Comparison of ENCODE assay signal across 9 mouse cellular contexts in genomic region chr15:101198218-101198617, GRCm38 (mm10). TPM values are rescaled to one million over a fixed set of nuclear protein-coding genes. Genes with fewer than 3 reads are reported as not detected.
DNase-seq lines count a peak whose midpoint lies in the region; ATAC-seq and TF ChIP-seq lines count a peak whose summit lies in the region.
"Had no signal": no experiment of that assay in that cellular context is flagged by ENCODE, and none has a peak within 500 bp of the region (broad histone marks: within the 10 kb centered on the region; RNA-seq: fewer than 3 reads in every experiment).

No protein-coding gene starts in this region.

- DNase-seq in ovary, adult 18-20 months (ENCODE audit: low spot score): peak; percentile 48
- DNase-seq in ovary, postnatal 10 days (ENCODE audit: low spot score): no peak
- DNase-seq in cerebellum, postnatal 25 days: peak; percentile 69 to 75
- peak; percentile 61 for DNase-seq in gastrocnemius, postnatal 10 days
- peak; percentile 75 for DNase-seq in limb, embryonic 14.5 days (ENCODE audit: low spot score)
- peak; percentile 81 to 85 for DNase-seq in spleen, postnatal 36 days (ENCODE audit: low spot score in 2 of 2)

- H3K9me3 ChIP-seq in intestine, embryonic 16.5 days (ENCODE audit: control insufficient read depth, low read length): no peaks in the 10 kb centered on the region
- H3K9me3 ChIP-seq in limb, embryonic 14.5 days (ENCODE audit: control insufficient read depth, low read length): no peaks in the 10 kb centered on the region
- H3K9me3 ChIP-seq in midbrain, embryonic 15.5 days: no peaks in the 10 kb centered on the region

- H3K36me3 ChIP-seq in intestine, embryonic 16.5 days (ENCODE audit: control insufficient read depth, insufficient read depth, low read length): peaks cover 48% of the 10 kb centered on the region
- peaks cover 86% of the 10 kb centered on the region for H3K36me3 ChIP-seq in limb, embryonic 14.5 days (ENCODE audit: control insufficient read depth, insufficient read depth, low read length)
- H3K36me3 ChIP-seq in midbrain, embryonic 15.5 days (replicated peaks): peaks cover 65% of the 10 kb centered on the region

- TF ChIP-seq POLR2A in limb, embryonic 14.5 days (IDR thresholded peaks at IDR 0.05; ENCODE audit: borderline replicate concordance, extremely low read depth, insufficient read depth, insufficient read length): no peak

- peak; percentile 48 for ATAC-seq in intestine, embryonic 16.5 days
- ATAC-seq in limb, embryonic 14.5 days (ENCODE audit: low FRiP score, low read depth): peak; percentile 72
- ATAC-seq in midbrain, embryonic 15.5 days (replicated peaks): peak; percentile 62; the same call in 1 of the 2 replicates

- H3K4me2 ChIP-seq in intestine, embryonic 16.5 days (ENCODE audit: low read depth, low read length): no peak overlapping the region
- no peak overlapping the region for H3K4me2 ChIP-seq in limb, embryonic 14.5 days (replicated peaks; ENCODE audit: low read depth, low read length, severe bottlenecking)
- no peak overlapping the region for H3K4me2 ChIP-seq in midbrain, embryonic 15.5 days

- no peaks in the 10 kb centered on the region for H3K27me3 ChIP-seq in intestine, embryonic 16.5 days (replicated peaks; ENCODE audit: control insufficient read depth, insufficient read depth, low read length)
- no peaks in the 10 kb centered on the region for H3K27me3 ChIP-seq in limb, embryonic 14.5 days (ENCODE audit: control insufficient read depth, insufficient read depth, low read length)
- no peaks in the 10 kb centered on the region for H3K27me3 ChIP-seq in midbrain, embryonic 15.5 days (replicated peaks)

- H3K4me1 ChIP-seq in intestine, embryonic 16.5 days (ENCODE audit: control insufficient read depth, insufficient read depth, low read length): peaks cover 24% of the 10 kb centered on the region
- no peaks in the 10 kb centered on the region for H3K4me1 ChIP-seq in limb, embryonic 14.5 days (ENCODE audit: control insufficient read depth, insufficient read depth, low read length)
- no peaks in the 10 kb centered on the region for H3K4me1 ChIP-seq in midbrain, embryonic 15.5 days

- WGBS in intestine, embryonic 16.5 days: 28% methylated on average over 3 of the region's 3 CpGs
- WGBS in limb, embryonic 14.5 days: 22% methylated on average over 3 of the region's 3 CpGs
- WGBS in midbrain, embryonic 15.5 days: 22% methylated on average over 3 of the region's 3 CpGs

- no peak overlapping the region for H3K9ac ChIP-seq in intestine, embryonic 16.5 days (ENCODE audit: low read depth, low read length)
- H3K9ac ChIP-seq in limb, embryonic 14.5 days (ENCODE audit: low read depth, low read length, severe bottlenecking): no peak overlapping the region
- H3K9ac ChIP-seq in midbrain, embryonic 15.5 days: no peak overlapping the region

- H3K4me3 ChIP-seq in intestine, embryonic 16.5 days (ENCODE audit: low read length): no peak overlapping the region
- no peak overlapping the region for H3K4me3 ChIP-seq in limb, embryonic 14.5 days (replicated peaks; ENCODE audit: low read length)
- no peak overlapping the region for H3K4me3 ChIP-seq in midbrain, embryonic 15.5 days

- H3K27ac ChIP-seq in intestine, embryonic 16.5 days (ENCODE audit: low read length): no peak overlapping the region
- no peak overlapping the region for H3K27ac ChIP-seq in limb, embryonic 14.5 days (replicated peaks; ENCODE audit: low read depth, low read length)
- no peak overlapping the region for H3K27ac ChIP-seq in midbrain, embryonic 15.5 days
- H3K27ac ChIP-seq: macrophage had no signal

RNA-seq across cellular contexts. Expression of gene Acvr1b, which starts 24.4 kb away (rescaled TPM):
- 10 to 100 TPM; 21.7 to 22.4 TPM for total RNA-seq in gastrocnemius, postnatal 10 days (2021)
- 10.4 and 11.0 TPM in 2 replicates for polyA plus RNA-seq in intestine, embryonic 16.5 days (2015; fragmentation: Nextera tagmentation; extraction: Ambion mirVana)
- polyA plus RNA-seq in limb, embryonic 14.5 days (2012; rRNA removed): 27.2 and 32.8 TPM in 2 replicates
- polyA plus RNA-seq in limb, embryonic 14.5 days (2014; fragmentation: Nextera tagmentation; extraction: Ambion mirVana): 12.3 and 12.9 TPM in 2 replicates
- 23.3 and 24.9 TPM in 2 replicates for polyA plus RNA-seq in midbrain, embryonic 15.5 days (2015; fragmentation: Nextera tagmentation; extraction: Ambion mirVana)

RNA-seq across cellular contexts. Expression of gene Grasp, which starts 25.8 kb away (rescaled TPM):
- total RNA-seq in gastrocnemius, postnatal 10 days (2021): 10 to 100 TPM in 1 of 2 experiments, 1 to 10 TPM in 1; 9.0 to 11.5 TPM
- polyA plus RNA-seq in intestine, embryonic 16.5 days (2015; fragmentation: Nextera tagmentation; extraction: Ambion mirVana): 2.3 and 2.8 TPM in 2 replicates
- polyA plus RNA-seq in limb, embryonic 14.5 days (2012; rRNA removed): 20.5 and 25.8 TPM in 2 replicates
- 7.4 and 7.5 TPM in 2 replicates for polyA plus RNA-seq in limb, embryonic 14.5 days (2014; fragmentation: Nextera tagmentation; extraction: Ambion mirVana)
- polyA plus RNA-seq in midbrain, embryonic 15.5 days (2015; fragmentation: Nextera tagmentation; extraction: Ambion mirVana): 1.3 and 1.9 TPM in 2 replicates

RNA-seq across cellular contexts. Expression of gene Nr4a1, which starts 55.9 kb away (rescaled TPM):
- 10 to 100 TPM; 22.5 to 23.1 TPM for total RNA-seq in gastrocnemius, postnatal 10 days (2021)
- 8.6 and 10.0 TPM in 2 replicates for polyA plus RNA-seq in intestine, embryonic 16.5 days (2015; fragmentation: Nextera tagmentation; extraction: Ambion mirVana)
- 19.6 and 31.2 TPM in 2 replicates for polyA plus RNA-seq in limb, embryonic 14.5 days (2012; rRNA removed)
- polyA plus RNA-seq in limb, embryonic 14.5 days (2014; fragmentation: Nextera tagmentation; extraction: Ambion mirVana): 9.9 and 10.5 TPM in 2 replicates
- 4.2 and 4.9 TPM in 2 replicates for polyA plus RNA-seq in midbrain, embryonic 15.5 days (2015; fragmentation: Nextera tagmentation; extraction: Ambion mirVana)
